Mouse (Mus musculus): Measurements from ENCODE around the gene Micu2. TPM values are rescaled to one million over a fixed set of nuclear protein-coding genes. Genes with fewer than 3 reads are reported as not detected.
"Not testable (repeated sequence)": the region's sequence is repeated elsewhere in the genome, so short reads cannot be mapped to it uniquely, and the experiment has no call there.

Gene Micu2
- polyA plus RNA-seq, 1 experiment from 2014 or later: 70.9 TPM

DNA sequence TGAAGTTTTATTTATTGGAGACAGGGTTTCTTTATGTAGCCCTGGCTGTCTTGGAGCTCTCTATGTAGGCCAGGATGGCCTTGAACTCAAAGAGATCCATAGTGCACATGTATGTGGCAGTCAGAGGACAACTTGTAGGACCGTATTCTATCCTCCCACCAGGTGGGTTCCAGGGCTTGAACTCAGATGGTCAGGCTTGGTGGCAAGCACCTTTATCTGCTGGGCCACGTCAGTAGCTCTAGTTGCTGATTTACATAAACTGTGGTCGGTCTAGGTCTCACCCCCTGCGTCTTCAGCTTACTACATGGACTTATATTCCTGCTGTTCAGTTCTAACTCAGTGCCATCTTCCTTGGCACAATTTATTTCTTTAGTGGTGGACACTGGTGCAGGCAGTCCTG, 87.7 kb downstream of the Micu2 start:
- Histone ChIP-seq H3K27me3 (replicated peaks) (no peaks in the 10 kb centered on the region), H3K4me1 (no peaks in the 10 kb centered on the region), H3K9ac (no peak overlapping the region), H3K4me3 (no peak overlapping the region), H3K9me3 (no peaks in the 10 kb centered on the region), H3K36me3 (peaks cover 7% of the 10 kb centered on the region; the same call in 1 of the 2 replicates), H3K4me2 (replicated peaks) (no peak overlapping the region), H3K27ac (no peak overlapping the region)
- no peak for ATAC-seq (ENCODE audit: low FRiP score, low read depth)
- WGBS: 82% methylated on average over 4 of the region's 4 CpGs

DNA sequence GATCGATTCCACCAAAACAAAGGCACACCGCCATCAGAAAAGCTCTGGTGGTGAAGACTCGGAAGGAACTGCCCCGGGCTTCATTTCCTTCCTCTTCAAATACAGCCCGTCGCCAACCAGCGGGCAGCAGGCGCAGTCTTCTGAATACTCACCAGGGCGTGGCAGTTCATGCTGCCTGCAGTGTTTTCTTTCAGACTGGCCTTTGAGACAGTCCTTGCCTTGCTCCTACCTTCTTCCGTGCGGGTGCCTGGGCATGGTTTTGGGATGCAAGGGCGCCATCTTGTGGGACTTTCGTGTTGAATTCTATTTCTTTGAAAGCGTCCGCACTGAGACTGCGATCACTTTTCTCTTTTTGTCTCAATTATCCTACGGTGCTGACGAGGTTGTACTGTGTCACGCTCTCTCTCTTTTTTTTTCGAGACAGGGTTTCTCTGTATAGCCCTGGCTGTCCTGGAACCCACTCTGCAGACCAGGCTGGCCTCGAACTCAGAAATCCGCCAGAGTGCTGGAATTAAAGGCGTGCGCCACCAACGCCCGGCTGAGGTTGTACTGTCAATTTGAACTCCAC, 88.5 kb downstream of the Micu2 start:
- 0 out of 2 replicates have a peak overlapping the region, but pooled peaks have one; percentile 38 for H3K9ac ChIP-seq

DNA sequence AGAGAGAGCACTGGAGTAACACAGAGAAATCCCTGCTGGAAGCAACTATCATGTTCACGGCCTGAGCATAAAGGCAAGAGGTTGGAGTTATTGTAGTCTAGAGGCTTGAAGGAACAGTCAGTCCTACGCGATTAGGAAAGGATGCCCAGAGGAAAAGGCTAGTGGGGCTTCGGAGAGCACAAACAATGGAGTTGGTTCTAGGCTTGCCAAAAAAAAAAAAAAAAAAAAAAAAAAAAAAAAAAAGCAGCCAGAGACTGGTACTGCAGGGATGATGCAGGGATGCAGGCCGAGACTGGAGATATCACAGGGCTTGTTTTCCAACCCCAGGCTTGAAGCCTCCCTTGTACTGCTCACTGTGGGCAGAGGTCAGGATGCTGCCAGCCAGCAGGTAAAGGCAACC, 89.8 kb downstream of the Micu2 start:
- no peak for ATAC-seq (ENCODE audit: low FRiP score, low read depth)
- H3K27ac ChIP-seq: no peak overlapping the region
- H3K4me2 ChIP-seq (replicated peaks): no peak overlapping the region
- H3K4me1 ChIP-seq: no peaks in the 10 kb centered on the region
- H3K36me3 ChIP-seq: no peaks in the 10 kb centered on the region
- no peaks in the 10 kb centered on the region for H3K27me3 ChIP-seq (replicated peaks)
- 85% methylated on average over 5 of the region's 5 CpGs for WGBS
- H3K9me3 ChIP-seq: no peaks in the 10 kb centered on the region
- no peak overlapping the region for H3K4me3 ChIP-seq
- no peak overlapping the region for H3K9ac ChIP-seq

More for the DNA sequence above, 88.5 kb downstream of the Micu2 start:
- Histone ChIP-seq H3K4me3 (peak overlapping the region; percentile 20; the same call in 1 of the 2 replicates), H3K27ac (no peak overlapping the region), H3K4me1 (no peaks in the 10 kb centered on the region), H3K27me3 (replicated peaks) (no peaks in the 10 kb centered on the region), H3K4me2 (replicated peaks) (peak overlapping the region; percentile 56), H3K36me3 (peaks cover 4% of the 10 kb centered on the region; the same call in 1 of the 2 replicates), H3K9me3 (no peaks in the 10 kb centered on the region)
- 22% methylated on average over 26 of the region's 26 CpGs for WGBS
- ATAC-seq (ENCODE audit: low FRiP score, low read depth): peak; percentile 91

DNA sequence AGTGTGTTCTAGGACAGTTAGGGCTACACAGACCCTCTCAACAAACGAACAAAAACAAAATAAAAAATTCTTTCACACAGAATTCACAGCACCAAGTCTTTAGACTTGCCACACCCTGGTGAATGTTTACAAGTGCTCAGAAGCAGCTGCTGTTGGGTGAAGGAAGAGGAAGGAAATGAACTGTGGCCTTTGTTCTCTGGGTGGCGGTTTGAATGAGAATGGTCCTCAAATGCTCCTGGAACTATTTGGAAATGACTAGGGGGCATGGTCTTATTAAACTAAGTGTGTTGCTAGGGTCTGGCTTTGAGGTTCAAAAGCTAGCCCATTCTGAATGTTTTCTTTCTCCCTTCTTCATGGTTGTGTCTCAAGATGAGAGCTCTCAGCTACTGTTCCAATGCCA, 90.6 kb downstream of the Micu2 start:
- no peaks in the 10 kb centered on the region for H3K36me3 ChIP-seq
- no peak for ATAC-seq (ENCODE audit: low FRiP score, low read depth)
- H3K9me3 ChIP-seq: no peaks in the 10 kb centered on the region
- 63% methylated on average over 2 of the region's 2 CpGs for WGBS
- no peak overlapping the region for H3K4me3 ChIP-seq
- H3K27me3 ChIP-seq (replicated peaks): no peaks in the 10 kb centered on the region
- H3K9ac ChIP-seq: no peak overlapping the region
- no peak overlapping the region for H3K27ac ChIP-seq
- no peak overlapping the region for H3K4me2 ChIP-seq (replicated peaks)
- H3K4me1 ChIP-seq: no peaks in the 10 kb centered on the region

DNA sequence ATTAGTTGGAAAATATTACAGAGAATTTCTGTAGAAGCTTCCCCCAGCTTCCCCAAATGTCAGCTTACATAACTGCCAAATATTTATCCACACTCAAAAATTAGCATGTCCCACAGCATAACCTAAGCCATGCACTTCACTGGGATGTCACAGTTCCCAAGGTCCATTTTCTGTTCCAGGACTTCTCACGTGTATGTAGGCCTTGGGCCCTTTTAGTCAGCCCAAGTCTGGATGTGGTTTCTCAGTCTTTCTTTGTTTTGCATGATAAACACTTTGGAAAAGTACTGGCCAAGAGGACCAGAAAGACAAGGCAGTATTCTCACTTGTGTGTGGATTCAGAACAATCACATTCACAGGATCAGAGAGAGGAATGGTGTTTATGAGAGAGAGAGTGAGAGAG, 97.1 kb downstream of the Micu2 start:
- Histone ChIP-seq H3K4me3 (no peak overlapping the region), H3K36me3 (no peaks in the 10 kb centered on the region), H3K27me3 (replicated peaks) (no peaks in the 10 kb centered on the region), H3K27ac (no peak overlapping the region), H3K4me1 (no peaks in the 10 kb centered on the region), H3K4me2 (replicated peaks) (no peak overlapping the region), H3K9me3 (no peaks in the 10 kb centered on the region), H3K9ac (no peak overlapping the region)
- WGBS: 71% methylated on average over 1 of the region's 1 CpGs
- no peak for ATAC-seq (ENCODE audit: low FRiP score, low read depth)

DNA sequence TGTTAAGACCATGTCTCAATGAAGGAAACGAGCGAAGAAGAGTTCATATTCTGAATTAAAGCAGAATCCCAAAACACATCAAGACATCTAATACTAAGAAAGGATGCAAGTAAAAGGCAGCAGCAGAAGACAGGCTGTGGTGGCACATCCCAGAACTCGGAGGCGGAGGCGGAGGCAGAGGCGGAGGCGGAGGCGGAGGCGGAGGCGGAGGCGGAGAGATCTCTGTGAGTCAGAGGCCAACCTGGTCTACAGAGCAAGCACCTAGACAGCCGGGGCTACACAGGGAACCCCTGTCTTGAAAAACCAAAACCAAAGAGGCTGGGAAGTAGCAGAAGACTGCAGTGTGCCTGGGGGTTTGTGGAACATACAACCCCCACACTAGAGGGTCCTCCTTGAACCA, 102.2 kb downstream of the Micu2 start:
- Histone ChIP-seq H3K4me3 (no peak overlapping the region), H3K4me2 (replicated peaks) (no peak overlapping the region), H3K27me3 (replicated peaks) (no peaks in the 10 kb centered on the region), H3K4me1 (no peaks in the 10 kb centered on the region), H3K36me3 (no peaks in the 10 kb centered on the region), H3K9me3 (no peaks in the 10 kb centered on the region), H3K9ac (no peak overlapping the region), H3K27ac (no peak overlapping the region)
- no peak for ATAC-seq (ENCODE audit: low FRiP score, low read depth)
- 96% methylated on average over 12 of the region's 12 CpGs for WGBS

DNA sequence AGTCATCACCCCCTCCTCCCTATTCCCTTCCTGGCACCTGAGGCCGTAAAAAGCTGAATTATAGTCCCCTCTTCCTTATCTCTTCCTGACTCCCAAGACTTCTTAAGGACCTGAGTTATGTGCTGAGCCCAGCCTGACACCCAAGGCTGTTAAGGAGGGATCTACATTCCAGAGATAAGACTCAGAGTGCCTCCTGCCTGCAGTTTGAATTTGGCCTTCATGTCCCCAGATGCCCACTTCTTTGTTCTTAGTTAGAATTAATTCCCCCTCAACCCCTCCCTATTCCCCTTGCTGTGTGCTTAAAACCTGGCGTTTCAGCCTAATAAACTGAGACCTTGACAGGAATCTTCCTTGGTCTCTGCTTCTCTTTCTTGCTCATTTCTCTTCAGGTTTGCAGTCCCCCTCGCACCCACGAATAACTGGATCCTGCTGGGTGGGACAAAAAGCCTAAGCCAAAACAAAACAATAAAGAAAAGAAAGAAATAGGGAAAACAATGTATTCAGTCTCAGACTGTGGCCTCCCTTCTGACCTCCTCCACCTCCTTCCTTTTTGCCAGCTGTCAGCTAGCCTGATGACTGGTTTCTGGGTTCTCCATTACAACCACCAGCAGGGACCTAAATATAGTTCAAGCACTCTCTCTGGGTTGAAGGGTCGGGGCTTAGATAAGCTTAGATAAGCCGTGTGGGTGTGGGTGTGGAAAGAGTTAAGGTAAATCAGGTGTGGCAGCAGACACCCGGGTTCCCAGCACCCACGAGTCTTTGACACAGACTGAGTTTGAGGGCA, 102.8 kb downstream of the Micu2 start:
- H3K27me3 ChIP-seq (replicated peaks); H3K9me3 ChIP-seq; ATAC-seq (ENCODE audit: low FRiP score, low read depth); H3K4me1 ChIP-seq; H3K36me3 ChIP-seq; H3K9ac ChIP-seq; H3K4me3 ChIP-seq; H3K4me2 ChIP-seq (replicated peaks); H3K27ac ChIP-seq: not testable (repeated sequence)
- 66% methylated on average over 8 of the region's 8 CpGs for WGBS

DNA sequence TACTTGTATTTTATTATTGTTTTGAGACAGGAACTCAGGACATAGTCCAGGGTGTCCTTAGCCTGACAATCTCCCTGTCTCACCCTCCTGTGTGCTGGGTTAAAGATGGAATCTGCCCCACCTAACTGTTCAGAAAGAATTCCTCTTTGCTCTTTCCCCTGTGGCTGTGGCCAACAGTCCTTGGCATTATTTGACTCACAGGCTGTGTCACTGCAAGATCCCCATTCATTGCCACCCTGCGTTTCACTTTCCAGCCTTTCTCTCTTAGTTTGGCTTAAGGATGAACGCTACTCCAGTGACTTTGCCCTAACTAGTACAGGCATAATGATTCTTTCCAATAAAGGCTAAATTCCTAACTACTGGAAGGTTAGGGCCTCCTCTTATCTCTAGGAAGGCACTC, 104.7 kb downstream of the Micu2 start:
- Histone ChIP-seq H3K9me3 (no peaks in the 10 kb centered on the region), H3K4me2 (replicated peaks) (no peak overlapping the region), H3K27me3 (replicated peaks) (no peaks in the 10 kb centered on the region), H3K27ac (no peak overlapping the region), H3K4me3 (no peak overlapping the region), H3K36me3 (no peaks in the 10 kb centered on the region), H3K4me1 (no peaks in the 10 kb centered on the region), H3K9ac (no peak overlapping the region)
- WGBS: 91% methylated on average over 2 of the region's 2 CpGs
- no peak for ATAC-seq (ENCODE audit: low FRiP score, low read depth)

DNA sequence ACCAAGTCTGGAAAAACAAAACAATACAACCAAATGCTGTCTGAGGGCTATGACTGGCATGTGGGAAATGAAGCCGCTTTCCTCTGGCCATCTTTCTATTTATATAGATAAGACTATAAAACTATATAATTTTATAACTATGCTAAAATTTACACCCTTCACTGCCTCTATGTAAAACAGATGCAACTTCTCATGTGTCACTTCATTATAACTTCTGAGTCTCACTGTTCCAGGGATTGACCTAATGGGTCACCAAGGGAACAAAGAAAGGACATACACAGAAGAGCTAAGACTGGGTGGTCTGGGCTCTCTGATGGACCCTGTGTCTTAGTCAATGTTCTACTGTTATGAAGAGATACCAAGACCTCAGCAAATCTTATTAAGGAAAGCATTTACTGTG, 106.1 kb downstream of the Micu2 start:
- no peaks in the 10 kb centered on the region for H3K9me3 ChIP-seq
- H3K4me3 ChIP-seq: no peak overlapping the region
- no peak overlapping the region for H3K9ac ChIP-seq
- peaks cover 4% of the 10 kb centered on the region; the same call in 1 of the 2 replicates for H3K4me1 ChIP-seq
- no peaks in the 10 kb centered on the region for H3K36me3 ChIP-seq
- H3K4me2 ChIP-seq (replicated peaks): no peak overlapping the region
- no peak overlapping the region for H3K27ac ChIP-seq
- 93% methylated on average over 1 of the region's 1 CpGs for WGBS
- no peaks in the 10 kb centered on the region for H3K27me3 ChIP-seq (replicated peaks)
- no peak for ATAC-seq (ENCODE audit: low FRiP score, low read depth)

DNA sequence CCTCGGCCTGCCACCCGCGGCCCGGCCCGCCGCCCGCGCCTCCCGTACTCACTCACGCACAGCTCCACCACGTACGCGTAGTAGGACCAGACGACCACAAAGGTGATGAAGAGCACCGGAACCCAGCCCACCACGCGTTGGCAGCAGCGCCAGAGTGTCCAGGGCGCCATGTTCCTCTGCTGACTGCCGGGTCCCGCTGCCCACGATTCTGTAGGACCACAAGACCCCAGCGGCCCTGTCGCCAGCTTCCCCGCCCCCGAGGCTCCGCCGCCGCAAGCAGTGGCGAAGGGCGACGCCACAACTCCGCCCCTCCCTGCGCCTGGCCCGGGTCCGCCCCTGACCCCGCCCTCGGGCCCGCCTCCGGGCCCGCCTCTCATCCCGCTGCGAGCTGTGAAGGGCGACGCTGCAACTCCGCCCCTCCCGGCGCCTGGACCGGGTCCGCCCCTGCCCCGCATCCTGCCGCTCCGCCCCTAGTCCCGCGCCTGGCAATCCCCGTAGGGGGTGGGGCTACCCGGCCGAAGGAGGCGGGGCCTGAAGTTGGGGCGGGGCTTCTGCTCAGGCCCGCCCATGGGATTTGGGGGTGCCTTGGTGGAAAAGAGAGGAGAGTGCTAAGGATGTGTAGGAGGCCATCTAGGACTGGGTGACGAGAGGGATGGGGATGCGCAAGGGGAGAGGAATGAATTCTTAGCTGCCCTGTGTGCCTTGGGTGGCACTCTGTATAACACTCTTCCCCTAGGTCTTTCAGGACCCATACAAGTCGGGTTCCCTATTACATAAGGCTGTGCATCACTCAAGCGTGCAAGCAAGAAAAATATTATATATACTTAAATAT, 108.8 kb downstream of the Micu2 start, which contains the start of gene Zdhhc20:
Zdhhc20 (minus strand) TSS at position 266 of the 832 bp plus-strand sequence.
- 3% methylated on average over 65 of the region's 65 CpGs for WGBS
- H3K27me3 ChIP-seq (replicated peaks): no peaks in the 10 kb centered on the region
- peak within 1 kb of the TSS; percentile 96 for H3K9ac ChIP-seq
- peak; percentile 96 for ATAC-seq (ENCODE audit: low FRiP score, low read depth)
- H3K4me2 ChIP-seq (replicated peaks): peak within 1 kb of the TSS; percentile 63
- H3K4me3 ChIP-seq: peak within 1 kb of the TSS; percentile 95
- peak within 1 kb of the TSS; percentile 76 for H3K27ac ChIP-seq
- no peaks in the 10 kb centered on the region for H3K36me3 ChIP-seq
- H3K4me1 ChIP-seq: peaks cover 4% of the 10 kb centered on the region; the same call in 1 of the 2 replicates
- H3K9me3 ChIP-seq: no peaks in the 10 kb centered on the region

DNA sequence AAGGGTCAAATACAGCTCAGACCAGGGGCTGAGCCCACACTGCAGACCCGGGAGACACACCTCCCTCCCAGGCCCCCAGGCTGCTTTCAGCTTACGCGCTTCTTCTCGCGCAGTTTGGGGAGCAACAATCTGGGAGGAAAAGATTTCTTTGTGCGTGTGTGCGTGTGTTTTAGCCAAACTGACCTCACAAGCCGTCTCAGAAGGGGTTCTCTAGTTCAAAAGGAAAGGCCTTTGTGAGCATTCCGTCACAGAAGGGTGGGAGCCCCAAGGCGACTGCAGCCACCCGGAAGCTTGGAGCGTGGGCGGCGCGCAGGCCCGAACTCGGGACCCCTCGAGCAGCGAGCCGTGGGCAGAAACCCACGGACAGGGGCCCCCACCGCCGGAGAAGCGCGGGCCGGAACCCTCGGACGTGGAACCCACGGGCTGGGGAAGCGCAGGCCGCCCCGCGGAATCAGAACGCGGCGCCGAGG, 109.5 kb downstream of the Micu2 start:
- H3K9me3 ChIP-seq: no peaks in the 10 kb centered on the region
- no peaks in the 10 kb centered on the region for H3K27me3 ChIP-seq (replicated peaks)
- H3K4me3 ChIP-seq: peak overlapping the region; percentile 95
- H3K9ac ChIP-seq: peak overlapping the region; percentile 96
- H3K27ac ChIP-seq: peak overlapping the region; percentile 76
- H3K4me2 ChIP-seq (replicated peaks): peak overlapping the region; percentile 63
- peak; percentile 55 for ATAC-seq (ENCODE audit: low FRiP score, low read depth)
- no peaks in the 10 kb centered on the region for H3K36me3 ChIP-seq
- peaks cover 4% of the 10 kb centered on the region; the same call in 1 of the 2 replicates for H3K4me1 ChIP-seq
- under 1% methylated on average over 37 of the region's 37 CpGs for WGBS

DNA sequence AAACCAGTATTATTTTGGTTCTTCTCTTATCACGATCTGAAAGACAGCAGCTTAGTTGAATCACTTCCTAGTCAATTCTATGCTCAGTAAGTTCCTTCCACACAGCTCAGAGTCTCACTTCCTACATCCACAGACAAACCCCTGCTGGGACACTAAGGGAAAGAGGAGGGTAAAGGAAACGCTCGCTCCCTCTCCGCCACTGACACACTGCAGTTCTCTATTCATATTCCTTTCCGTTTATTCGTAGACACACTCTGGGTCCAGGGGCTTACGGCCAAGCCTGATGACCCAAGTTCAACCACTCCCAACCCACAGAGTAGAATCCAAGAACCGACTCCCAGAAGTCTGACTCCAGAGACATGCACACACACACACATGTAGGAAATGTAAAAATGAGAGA, 111.9 kb downstream of the Micu2 start:
- H3K4me1 ChIP-seq: peaks cover 4% of the 10 kb centered on the region; the same call in 1 of the 2 replicates
- H3K4me2 ChIP-seq (replicated peaks): no peak overlapping the region
- 85% methylated on average over 8 of the region's 8 CpGs for WGBS
- H3K36me3 ChIP-seq: no peaks in the 10 kb centered on the region
- no peaks in the 10 kb centered on the region for H3K9me3 ChIP-seq
- H3K27me3 ChIP-seq (replicated peaks): no peaks in the 10 kb centered on the region
- no peak for ATAC-seq (ENCODE audit: low FRiP score, low read depth)
- H3K9ac ChIP-seq: no peak overlapping the region
- H3K27ac ChIP-seq: no peak overlapping the region
- H3K4me3 ChIP-seq: no peak overlapping the region

Data from neural tube, embryonic 12.5 days (tissue).